Mouse (Mus musculus) hematopoietic multipotent progenitor cell, adult 10-12 weeks (in vitro differentiated cells): ENCODE results near the gene Nlrp1b. TPM values are rescaled to one million over a fixed set of nuclear protein-coding genes. Genes with fewer than 3 reads are reported as not detected.

Experiments
- polyA plus RNA-seq: library from polyadenylated mRNA; stranded (reverse); fragments of >175 nt; gene quantifications from 2 replicates; pipeline ENCODE4 v1.2.3, GENCODE M21; 2012; ENCODE audit warnings: low replicate concordance

Nlrp1b gene
- polyA plus RNA-seq, result 0.26 and 0.54 TPM in 2 replicates

GRCm38 (mm10) chr11:71230684-71231480, at the start of gene Nlrp1b:
Gene Nlrp1b, minus strand, starts transcription at chr11:71230733.

GRCm38 (mm10) chr11:71144661-71145060, 85.9 kb downstream of the Nlrp1b start, which contains the start of gene Nlrp1a:
Gene Nlrp1a, minus strand, starts transcription at chr11:71144704.

Other genes with a start within 250 kb of the Nlrp1b start
- 97.3 and 201 TPM in 2 replicates for gene C1qbp, start 247.7 kb downstream of the Nlrp1b start, polyA plus RNA-seq
- 6.2 and 10.4 TPM in 2 replicates for gene Dhx33, start 226.3 kb downstream of the Nlrp1b start, polyA plus RNA-seq
- gene Mis12, start 211.1 kb downstream of the Nlrp1b start, polyA plus RNA-seq, result 1.6 and 4.0 TPM in 2 replicates
- gene Derl2, start 210.9 kb downstream of the Nlrp1b start, polyA plus RNA-seq, result 18.2 and 50.7 TPM in 2 replicates
- gene 6330403K07Rik, start 197.2 kb downstream of the Nlrp1b start, polyA plus RNA-seq, result 0.33 and 1.2 TPM in 2 replicates
- not detected in 2 replicates for gene Nlrp1a, start 86.0 kb downstream of the Nlrp1b start, polyA plus RNA-seq